Mouse (Mus musculus) heart, postnatal 36 days (tissue): ENCODE measurements at regions not wholly inside any gene's neighbourhood (a gene's known extent, or its start where the extent isn't known, plus 50 kb on each side); places are given as distances from the start of the nearest gene placed in this dataset.

ENCODE experiments used
- DNase-seq, 2 experiments: peaks; one replicate each; pipeline ENCODE4 v3.0.0; 2021 to 2022
- intact Hi-C: fragments of 180-260 bp; cut with DNase I; formaldehyde crosslinking; loops from one replicate; pipeline ENCODE4 v1.15.1; 2025

GRCm38 (mm10) chr2:78972288-78973117 lies 104.6 kb downstream of the Ube2e3 start:
- no peak for DNase-seq
- intact Hi-C loops, result no loop called here

- no peak for DNase-seq
- intact Hi-C loops, result no loop called here
Observed at GRCm38 (mm10) chr2:78973811-78974210, 105.9 kb downstream of the Ube2e3 start.

GRCm38 (mm10) chr2:78974683-78975392 lies 106.9 kb downstream of the Ube2e3 start:
- intact Hi-C loops, result no loop called here
- no peak for DNase-seq

GRCm38 (mm10) chr2:78975393-78975774 lies 107.5 kb downstream of the Ube2e3 start:
- DNase-seq, result no peak
- intact Hi-C loops, result no loop called here

- intact Hi-C loops, result no loop called here
- no peak for DNase-seq
Observed at GRCm38 (mm10) chr2:78976084-78976483, 108.2 kb downstream of the Ube2e3 start.

GRCm38 (mm10) chr2:78977632-78978397 lies 109.9 kb downstream of the Ube2e3 start:
- intact Hi-C loops, result no loop called here
- no peak for DNase-seq

GRCm38 (mm10) chr2:78980019-78980418 lies 112.1 kb downstream of the Ube2e3 start:
- intact Hi-C loops, result no loop called here
- DNase-seq, result no peak

- intact Hi-C loops, result no loop called here
- DNase-seq, result no peak
Observed at GRCm38 (mm10) chr2:78980661-78981229, 112.8 kb downstream of the Ube2e3 start.

- intact Hi-C loops, result no loop called here
- DNase-seq, result no peak
Observed at GRCm38 (mm10) chr2:78983347-78983746, 115.4 kb downstream of the Ube2e3 start.

GRCm38 (mm10) chr2:78983944-78984498 lies 116.1 kb downstream of the Ube2e3 start:
- intact Hi-C loops, result no loop called here
- DNase-seq, result no peak

- intact Hi-C loops, result no loop called here
- DNase-seq, result no peak
Observed at GRCm38 (mm10) chr2:78986984-78987383, 119.1 kb downstream of the Ube2e3 start.

- intact Hi-C loops, result no loop called here
- DNase-seq, result no peak
Observed at GRCm38 (mm10) chr2:78987388-78987787, 119.5 kb downstream of the Ube2e3 start.

GRCm38 (mm10) chr2:78988224-78988623 lies 120.3 kb downstream of the Ube2e3 start:
- no peak for DNase-seq
- intact Hi-C loops, result no loop called here

GRCm38 (mm10) chr2:78994800-78995555 lies 127.1 kb downstream of the Ube2e3 start:
- intact Hi-C loops, result no loop called here
- DNase-seq, result no peak

GRCm38 (mm10) chr2:78998637-78999036 lies 130.7 kb downstream of the Ube2e3 start:
- no peak for DNase-seq
- intact Hi-C loops, result no loop called here

GRCm38 (mm10) chr2:78999410-78999809 lies 131.5 kb downstream of the Ube2e3 start:
- intact Hi-C loops, result no loop called here
- DNase-seq, result no peak

- DNase-seq, result no peak
- intact Hi-C loops, result no loop called here
Observed at GRCm38 (mm10) chr2:79004862-79005261, 136.9 kb downstream of the Ube2e3 start.

- intact Hi-C loops, result no loop called here
- no peak for DNase-seq
Observed at GRCm38 (mm10) chr2:79008642-79009041, 140.7 kb downstream of the Ube2e3 start.

- intact Hi-C loops, result no loop called here
- DNase-seq, result no peak
Observed at GRCm38 (mm10) chr2:79009791-79010190, 141.9 kb downstream of the Ube2e3 start.

GRCm38 (mm10) chr2:79010273-79010672 lies 142.3 kb downstream of the Ube2e3 start:
- intact Hi-C loops, result no loop called here
- DNase-seq, result no peak
